Mouse (Mus musculus): ENCODE measurements at regions not wholly inside any gene's neighbourhood (a gene's known extent, or its start where the extent isn't known, plus 50 kb on each side); places are given as distances from the start of the nearest gene placed in this dataset.

DNA sequence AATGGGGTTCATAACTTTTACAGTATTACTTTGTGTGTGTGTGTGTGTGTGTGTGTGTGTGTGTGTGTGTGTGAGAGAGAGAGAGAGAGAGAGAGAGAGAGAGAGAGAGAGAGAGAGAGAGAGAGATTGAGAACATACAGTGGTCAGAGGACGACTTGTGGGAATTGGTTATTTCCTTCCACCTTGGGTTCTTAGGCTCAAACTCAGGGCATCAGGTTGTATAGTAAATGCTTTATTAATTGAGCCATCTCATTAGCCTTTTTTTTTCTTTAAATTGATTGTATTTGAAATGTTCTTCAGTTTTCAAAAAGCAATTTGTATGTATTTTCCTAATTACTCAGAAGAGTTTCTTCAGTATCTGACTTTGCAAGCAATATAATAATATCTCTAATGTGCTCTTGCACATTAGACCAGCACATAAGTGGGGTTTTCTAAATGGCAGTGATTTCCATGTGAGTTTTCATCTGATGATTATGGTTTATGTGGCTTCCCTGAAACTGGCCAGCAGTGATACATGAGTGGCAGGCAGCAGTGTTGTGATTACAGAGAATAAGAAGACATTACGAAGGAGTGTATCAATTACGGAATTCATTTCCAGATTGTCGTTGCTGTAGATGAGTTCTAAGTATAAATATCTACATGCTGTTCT is 86.2 kb upstream of the Mtap start:
- Histone ChIP-seq H3K9ac (replicated peaks; ENCODE audit: low read depth, low read length) (no peak overlapping the region), H3K36me3 (replicated peaks; ENCODE audit: control insufficient read depth, insufficient read depth, low read length) (no peaks in the 10 kb centered on the region), H3K9me3 (replicated peaks; ENCODE audit: control insufficient read depth, low read length) (no peaks in the 10 kb centered on the region), H3K4me1 (ENCODE audit: control insufficient read depth, insufficient read depth) (no peaks in the 10 kb centered on the region), H3K27me3 (ENCODE audit: control insufficient read depth, insufficient read depth, low read length) (no peaks in the 10 kb centered on the region), H3K27ac (ENCODE audit: low read depth) (no peak overlapping the region), H3K4me3 (ENCODE audit: low read depth, low read length) (no peak overlapping the region), H3K4me2 (ENCODE audit: low read depth, low read length) (no peak overlapping the region)
- no peak for TF ChIP-seq EP300 (IDR thresholded peaks at IDR 0.05; ENCODE audit: low read depth)
- TF ChIP-seq CTCF (IDR thresholded peaks at IDR 0.05; ENCODE audit: low read depth) = no peak
- ATAC-seq (ENCODE audit: insufficient read depth, low read depth) = no peak
- 75% methylated on average over 4 of the region's 4 CpGs for WGBS
- no peak for DNase-seq (ENCODE audit: low spot score)

DNA sequence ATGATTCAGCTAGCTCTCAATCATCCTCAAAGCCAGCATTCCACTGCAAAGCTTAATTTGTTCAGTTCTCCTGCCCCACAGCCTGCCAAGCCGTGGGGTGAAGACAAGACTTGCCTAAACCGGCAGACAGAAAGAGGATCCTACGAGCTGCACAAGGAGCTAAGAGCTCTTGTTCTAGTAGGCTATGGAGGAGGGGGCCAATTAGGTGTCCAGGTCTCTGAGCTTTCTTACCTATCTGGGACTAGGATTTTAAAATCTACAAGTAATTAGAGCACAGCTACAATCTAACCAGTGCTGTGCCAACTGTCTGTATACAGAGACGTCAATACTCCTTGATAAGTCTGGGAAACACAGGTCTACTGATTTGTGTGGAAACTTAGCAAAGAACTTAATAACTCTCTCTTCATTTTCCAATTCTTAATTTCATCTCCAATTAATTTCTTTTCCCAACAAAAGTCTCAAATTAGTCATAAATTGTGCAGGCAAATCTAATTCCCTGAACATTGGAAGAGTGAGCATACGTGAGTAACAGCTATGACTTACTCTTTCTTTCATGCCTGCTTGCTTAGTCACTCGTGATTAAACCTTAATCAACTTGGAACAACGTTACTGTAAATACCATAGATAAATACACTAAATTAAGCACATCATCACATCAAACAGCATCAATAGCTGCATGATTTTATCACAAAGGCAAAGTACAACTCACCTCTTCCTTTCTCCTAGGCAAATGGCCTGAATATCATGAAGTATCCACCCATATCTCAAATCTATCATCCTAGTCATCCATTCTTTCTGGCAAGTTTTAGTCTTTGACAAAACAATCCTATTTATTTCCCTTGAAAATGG is 87.1 kb upstream of the Mtap start:
- ATAC-seq (ENCODE audit: insufficient read depth, low read depth) (no peak), DNase-seq (ENCODE audit: low spot score) (no peak)
- H3K4me1 ChIP-seq (ENCODE audit: control insufficient read depth, insufficient read depth) = no peaks in the 10 kb centered on the region
- H3K9me3 ChIP-seq (replicated peaks; ENCODE audit: control insufficient read depth, low read length) = no peaks in the 10 kb centered on the region
- no peaks in the 10 kb centered on the region for H3K27me3 ChIP-seq (ENCODE audit: control insufficient read depth, insufficient read depth, low read length)
- 55% methylated on average over 7 of the region's 7 CpGs for WGBS
- no peak overlapping the region for H3K9ac ChIP-seq (replicated peaks; ENCODE audit: low read depth, low read length)
- no peaks in the 10 kb centered on the region for H3K36me3 ChIP-seq (replicated peaks; ENCODE audit: control insufficient read depth, insufficient read depth, low read length)
- H3K27ac ChIP-seq (ENCODE audit: low read depth) = no peak overlapping the region
- no peak overlapping the region for H3K4me3 ChIP-seq (ENCODE audit: low read depth, low read length)
- no peak for TF ChIP-seq EP300 (IDR thresholded peaks at IDR 0.05; ENCODE audit: low read depth)
- H3K4me2 ChIP-seq (ENCODE audit: low read depth, low read length) = no peak overlapping the region

DNA sequence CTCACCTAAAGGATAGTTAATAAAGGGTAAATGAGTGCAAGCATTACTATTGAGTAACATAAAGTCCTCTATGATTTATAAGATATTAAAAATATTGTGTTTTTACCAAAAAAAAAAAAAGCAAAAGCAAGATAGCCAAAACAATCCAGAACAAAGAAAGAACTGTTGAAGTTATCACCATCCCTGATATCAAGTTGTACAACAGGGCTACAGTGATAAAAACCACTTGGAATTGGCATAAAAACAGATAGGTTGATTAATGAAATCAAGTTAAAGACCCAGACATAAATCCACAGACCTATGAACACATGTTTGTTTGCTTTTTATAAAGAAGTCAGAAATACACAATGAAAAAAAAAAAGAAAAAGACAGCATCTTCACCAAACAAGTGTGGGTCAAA is 92.4 kb upstream of the Mtap start:
- no peak overlapping the region for H3K4me3 ChIP-seq (ENCODE audit: low read depth, low read length)
- no peaks in the 10 kb centered on the region for H3K27me3 ChIP-seq (ENCODE audit: control insufficient read depth, insufficient read depth, low read length)
- no peaks in the 10 kb centered on the region for H3K4me1 ChIP-seq (ENCODE audit: control insufficient read depth, insufficient read depth)
- TF ChIP-seq EP300 (IDR thresholded peaks at IDR 0.05; ENCODE audit: low read depth) (no peak), CTCF (IDR thresholded peaks at IDR 0.05; ENCODE audit: low read depth) (no peak)
- H3K9ac ChIP-seq (replicated peaks; ENCODE audit: low read depth, low read length) = no peak overlapping the region
- H3K36me3 ChIP-seq (replicated peaks; ENCODE audit: control insufficient read depth, insufficient read depth, low read length) = no peaks in the 10 kb centered on the region
- no peak for DNase-seq (ENCODE audit: low spot score)
- H3K9me3 ChIP-seq (replicated peaks; ENCODE audit: control insufficient read depth, low read length) = no peaks in the 10 kb centered on the region
- no peak overlapping the region for H3K4me2 ChIP-seq (ENCODE audit: low read depth, low read length)
- no peak overlapping the region for H3K27ac ChIP-seq (ENCODE audit: low read depth)
- ATAC-seq (ENCODE audit: insufficient read depth, low read depth) = no peak

DNA sequence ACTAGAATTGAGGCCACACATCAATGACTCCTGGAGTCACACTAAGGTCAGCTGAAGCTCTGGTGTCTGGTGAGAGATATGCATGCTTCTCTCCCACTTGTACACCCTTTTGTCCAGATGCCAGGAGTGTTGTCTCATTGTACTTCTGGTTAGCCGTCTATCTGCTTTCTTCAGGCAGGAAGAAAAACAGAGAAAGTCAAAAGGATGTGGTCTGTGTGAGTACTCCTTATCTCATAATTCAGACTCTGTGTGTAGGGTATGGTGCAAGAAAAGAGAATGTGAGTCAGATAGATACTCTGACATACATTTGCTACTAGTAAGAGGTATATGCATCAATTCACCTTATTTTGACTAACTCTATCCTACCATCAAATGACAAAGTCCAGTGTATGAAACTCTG is 92.9 kb upstream of the Mtap start:
- Histone ChIP-seq H3K36me3 (replicated peaks; ENCODE audit: control insufficient read depth, insufficient read depth, low read length) (no peaks in the 10 kb centered on the region), H3K27me3 (ENCODE audit: control insufficient read depth, insufficient read depth, low read length) (no peaks in the 10 kb centered on the region), H3K9me3 (replicated peaks; ENCODE audit: control insufficient read depth, low read length) (no peaks in the 10 kb centered on the region), H3K4me1 (ENCODE audit: control insufficient read depth, insufficient read depth) (no peaks in the 10 kb centered on the region), H3K9ac (replicated peaks; ENCODE audit: low read depth, low read length) (no peak overlapping the region), H3K27ac (ENCODE audit: low read depth) (no peak overlapping the region), H3K4me2 (ENCODE audit: low read depth, low read length) (no peak overlapping the region), H3K4me3 (ENCODE audit: low read depth, low read length) (no peak overlapping the region)
- ATAC-seq (ENCODE audit: insufficient read depth, low read depth) (no peak), DNase-seq (ENCODE audit: low spot score) (no peak)
- no peak for TF ChIP-seq CTCF (IDR thresholded peaks at IDR 0.05; ENCODE audit: low read depth)
- TF ChIP-seq EP300 (IDR thresholded peaks at IDR 0.05; ENCODE audit: low read depth) = no peak
- WGBS = 0% methylated on average over 1 of the region's 1 CpGs

DNA sequence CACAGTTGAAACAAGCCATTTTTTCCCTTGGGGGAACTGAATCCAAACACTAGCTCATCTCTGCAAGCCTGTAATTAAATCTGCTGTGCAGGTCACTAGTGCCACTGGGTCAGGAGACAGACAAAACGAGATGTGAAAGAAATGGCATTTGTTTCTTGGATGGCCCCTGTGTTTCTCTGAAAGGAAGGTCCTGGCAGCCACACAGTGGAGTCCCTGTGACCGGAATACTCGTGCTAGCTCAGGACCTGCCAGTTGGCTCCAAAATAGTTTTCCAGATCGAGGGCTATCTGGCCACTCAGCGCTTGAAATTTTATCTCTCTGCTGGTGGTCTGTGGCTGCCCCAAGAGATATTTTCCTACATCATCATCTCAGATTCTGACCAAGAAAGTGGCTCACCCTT is 96.1 kb upstream of the Mtap start:
- Histone ChIP-seq H3K4me3 (ENCODE audit: low read depth, low read length) (no peak overlapping the region), H3K27me3 (ENCODE audit: control insufficient read depth, insufficient read depth, low read length) (no peaks in the 10 kb centered on the region), H3K36me3 (replicated peaks; ENCODE audit: control insufficient read depth, insufficient read depth, low read length) (no peaks in the 10 kb centered on the region), H3K9me3 (replicated peaks; ENCODE audit: control insufficient read depth, low read length) (no peaks in the 10 kb centered on the region), H3K27ac (ENCODE audit: low read depth) (no peak overlapping the region), H3K9ac (replicated peaks; ENCODE audit: low read depth, low read length) (no peak overlapping the region), H3K4me2 (ENCODE audit: low read depth, low read length) (no peak overlapping the region), H3K4me1 (ENCODE audit: control insufficient read depth, insufficient read depth) (no peaks in the 10 kb centered on the region)
- ATAC-seq (ENCODE audit: insufficient read depth, low read depth) = peak; percentile 39; the same call in 1 of the 2 replicates
- peak; percentile 28 for DNase-seq (ENCODE audit: low spot score)
- no peak for TF ChIP-seq CTCF (IDR thresholded peaks at IDR 0.05; ENCODE audit: low read depth)
- 13% methylated on average over 5 of the region's 5 CpGs for WGBS
